Mouse (Mus musculus) Muller cell, postnatal 12 days (primary cell): ENCODE measurements around the gene Mettl26.

ENCODE experiments used
- DNase-seq: peaks from one replicate; pipeline ENCODE4 v3.0.0-alpha.2; 2015; ENCODE audit errors: inconsistent ontology term

Mettl26 gene

GRCm38 (mm10) chr17:25837076-25837410 lies 37.8 kb upstream of the Mettl26 start, which contains the start of gene Rhbdl1:
Rhbdl1 (minus strand) TSS chr17:25837295.
- DNase-seq, result peak; percentile 82

DNA sequence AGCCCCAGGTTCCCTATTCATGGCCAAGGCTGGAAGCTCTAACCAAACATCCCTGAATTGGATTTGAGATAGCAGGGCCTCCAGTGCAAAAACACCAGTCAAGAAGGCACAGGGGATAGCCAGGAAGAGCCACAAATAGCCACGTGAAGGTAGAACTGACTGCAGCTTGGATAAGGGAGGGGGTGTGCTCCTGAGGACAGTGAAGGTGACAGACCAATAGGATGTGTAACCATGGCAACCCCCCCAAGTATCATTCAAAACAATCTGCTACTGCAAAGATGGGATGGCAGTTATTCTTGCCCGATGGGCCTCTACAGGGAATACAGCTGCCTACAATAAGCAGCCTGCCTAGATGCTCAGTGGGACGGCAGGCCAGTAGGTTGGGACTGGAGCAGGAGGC lies 37.3 kb upstream of the Mettl26 start:
- DNase-seq, result peak; percentile 48

DNA sequence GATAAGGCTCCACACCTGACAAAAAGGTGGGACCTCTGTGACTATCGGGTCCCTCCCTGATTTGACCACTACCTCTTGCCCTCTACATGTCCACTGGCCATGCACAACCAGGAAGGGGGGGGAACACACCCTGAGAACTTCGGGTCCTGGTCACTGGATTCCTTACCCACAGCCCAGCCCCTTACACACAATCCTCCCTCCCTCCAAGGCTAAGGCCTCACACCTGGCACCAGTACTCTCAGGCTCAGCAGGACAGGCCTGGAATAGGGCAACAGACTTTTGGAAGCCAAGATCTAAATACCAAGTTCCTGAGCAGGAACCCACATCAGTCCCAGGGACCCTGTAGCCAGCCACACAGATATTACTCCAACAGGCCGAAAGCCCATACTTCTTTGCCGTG lies 36.0 kb upstream of the Mettl26 start:
- DNase-seq, result no peak

- no peak for DNase-seq
Measured at GRCm38 (mm10) chr17:25839455-25840235, 35.2 kb upstream of the Mettl26 start.

- no peak for DNase-seq
Measured at GRCm38 (mm10) chr17:25840519-25840918, 34.4 kb upstream of the Mettl26 start.

GRCm38 (mm10) chr17:25841117-25841880 lies 33.6 kb upstream of the Mettl26 start, which contains the start of gene Gm20683:
Gm20683 (minus strand) TSS chr17:25841763.
- DNase-seq, result no peak

- no peak for DNase-seq
Measured at GRCm38 (mm10) chr17:25842509-25842908, 32.4 kb upstream of the Mettl26 start.

DNA sequence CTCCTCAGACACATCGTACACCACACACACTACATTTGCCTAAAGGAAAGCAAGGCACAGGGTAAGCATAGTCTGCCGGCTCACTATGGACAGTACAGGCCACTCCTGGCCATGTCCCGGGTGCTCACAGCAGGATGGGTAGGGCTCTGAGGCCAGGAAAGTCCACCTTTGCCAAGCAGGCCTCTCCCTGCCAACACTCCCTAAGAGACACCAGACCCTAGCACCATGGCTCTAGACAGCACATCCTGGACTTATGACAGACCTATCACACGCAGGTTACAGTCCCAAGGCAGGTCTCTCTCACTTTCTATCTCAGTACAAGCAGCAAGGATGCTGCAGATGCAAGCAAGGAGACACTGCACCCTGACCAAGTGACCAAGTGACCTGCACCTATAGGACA lies 31.8 kb upstream of the Mettl26 start:
- DNase-seq, result no peak

GRCm38 (mm10) chr17:25843636-25844395 lies 31.1 kb upstream of the Mettl26 start:
- no peak for DNase-seq

- peak; percentile 96 for DNase-seq
Measured at GRCm38 (mm10) chr17:25844396-25844901, 30.4 kb upstream of the Mettl26 start, which contains the start of gene Rhot2. Rhot2 (minus strand) TSS chr17:25844851.

DNA sequence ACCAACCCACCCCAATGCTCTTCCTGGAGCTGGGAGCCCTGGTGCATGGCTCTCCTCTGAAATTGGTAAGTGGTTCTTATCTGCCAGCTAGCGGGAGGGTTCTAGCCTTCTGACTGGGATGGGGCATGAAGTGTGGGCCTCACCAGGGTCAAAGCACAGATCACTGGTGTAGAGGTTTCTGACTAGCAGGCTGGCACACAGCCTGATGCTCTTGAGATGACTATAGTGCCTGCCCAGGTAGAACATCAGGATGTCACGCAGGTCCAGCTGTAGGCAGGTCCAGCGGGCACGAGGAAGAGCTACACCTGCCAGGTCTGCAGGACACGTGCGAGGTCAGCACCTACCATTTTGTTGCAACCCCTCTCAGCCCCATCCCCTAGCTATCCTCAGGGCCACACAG lies 14.6 kb upstream of the Mettl26 start:
- no peak for DNase-seq

DNA sequence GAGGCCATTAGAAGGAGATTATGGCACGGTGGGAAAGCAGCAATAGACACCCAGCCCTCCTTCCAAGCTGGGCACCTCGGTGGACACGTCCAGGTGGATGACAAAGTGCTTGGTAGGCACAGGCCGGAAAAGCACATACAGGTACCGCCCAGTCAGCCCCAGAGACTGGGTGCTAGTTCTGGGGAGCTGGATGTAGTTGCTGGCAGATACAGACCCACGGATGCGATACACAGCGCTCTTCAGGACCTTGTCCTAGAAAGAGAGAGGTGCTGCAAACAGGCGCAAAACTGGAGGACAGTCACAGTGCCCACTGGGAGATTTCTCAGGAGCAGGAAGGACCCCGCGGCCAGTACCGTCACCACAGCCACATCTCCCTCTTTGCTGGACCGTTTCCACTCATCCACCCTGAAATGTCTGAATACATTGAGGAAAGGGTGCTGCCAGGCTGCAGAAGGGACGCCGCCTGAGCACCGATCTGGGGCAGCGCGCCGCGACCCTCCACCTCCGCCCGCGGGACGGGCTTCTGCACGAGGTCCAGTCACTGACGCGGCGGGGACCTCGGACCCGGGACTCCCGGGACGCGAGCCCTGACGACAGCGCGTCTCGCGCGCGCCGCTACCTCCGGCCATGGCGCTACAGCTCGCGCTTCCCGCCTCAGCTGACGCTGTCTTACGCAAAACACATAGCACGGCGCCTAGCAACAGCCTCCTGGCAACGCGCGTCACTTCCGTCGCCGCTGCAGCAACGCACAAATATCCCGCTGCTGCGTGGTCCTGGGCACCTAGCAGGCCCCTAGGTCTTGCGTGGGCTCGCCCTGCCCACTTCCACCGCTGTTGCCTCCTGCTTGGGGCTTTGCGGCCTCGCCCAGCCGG lies 13.8 kb upstream of the Mettl26 start, which contains the start of gene Wdr90:
Wdr90 (minus strand) TSS at position 670 of the 872 bp plus-strand sequence.
- peak; percentile 85 for DNase-seq

GRCm38 (mm10) chr17:25861704-25862612 lies 12.9 kb upstream of the Mettl26 start:
- DNase-seq, result no peak

GRCm38 (mm10) chr17:25863681-25864080 lies 11.2 kb upstream of the Mettl26 start:
- DNase-seq, result no peak

- DNase-seq, result no peak
Measured at GRCm38 (mm10) chr17:25864311-25864710, 10.6 kb upstream of the Mettl26 start.

- DNase-seq, result no peak
Measured at GRCm38 (mm10) chr17:25865288-25865687, 9.6 kb upstream of the Mettl26 start.

GRCm38 (mm10) chr17:25866172-25866571 lies 8.7 kb upstream of the Mettl26 start:
- DNase-seq, result no peak

DNA sequence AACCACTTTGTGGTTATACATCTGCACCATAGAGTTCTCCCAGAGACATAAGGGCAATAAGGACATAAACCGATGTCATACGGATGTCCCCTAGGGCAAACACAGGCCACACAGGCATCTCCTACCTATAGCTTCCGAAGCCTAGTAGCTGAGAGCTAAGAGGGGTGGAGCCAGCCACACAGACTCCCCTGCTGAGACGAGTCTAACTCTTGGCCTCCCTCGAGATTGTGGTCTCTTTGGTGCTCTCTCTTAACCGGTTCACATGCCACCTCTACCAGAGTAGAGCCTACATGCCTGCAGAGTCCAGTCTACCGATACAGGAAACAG lies 7.4 kb upstream of the Mettl26 start:
- no peak for DNase-seq

GRCm38 (mm10) chr17:25867836-25868600 lies 6.9 kb upstream of the Mettl26 start:
- DNase-seq, result peak; percentile 60
